Mouse (Mus musculus) gastrocnemius, postnatal 36 days (tissue): Measurements from ENCODE around the gene Ncam2. TPM values are rescaled to one million over a fixed set of nuclear protein-coding genes. Genes with fewer than 3 reads are reported as not detected.
"Not testable (repeated sequence)": the region's sequence is repeated elsewhere in the genome, so short reads cannot be mapped to it uniquely, and the experiment has no call there.

Source experiments
- DNase-seq, 2 experiments: peaks; one replicate each; pipeline ENCODE4 v3.0.0; 2022
- intact Hi-C: fragments of 180-260 bp; cut with DNase I; formaldehyde crosslinking; loops from one replicate; pipeline ENCODE4 v1.15.1; 2025
- total RNA-seq, 2 experiments: library from RNA; stranded (reverse); gene quantifications; 2 replicates each; pipeline ENCODE4 v1.2.3; 2021

Ncam2 gene
- total RNA-seq, 2 experiments from 2014 or later: not detected

DNA sequence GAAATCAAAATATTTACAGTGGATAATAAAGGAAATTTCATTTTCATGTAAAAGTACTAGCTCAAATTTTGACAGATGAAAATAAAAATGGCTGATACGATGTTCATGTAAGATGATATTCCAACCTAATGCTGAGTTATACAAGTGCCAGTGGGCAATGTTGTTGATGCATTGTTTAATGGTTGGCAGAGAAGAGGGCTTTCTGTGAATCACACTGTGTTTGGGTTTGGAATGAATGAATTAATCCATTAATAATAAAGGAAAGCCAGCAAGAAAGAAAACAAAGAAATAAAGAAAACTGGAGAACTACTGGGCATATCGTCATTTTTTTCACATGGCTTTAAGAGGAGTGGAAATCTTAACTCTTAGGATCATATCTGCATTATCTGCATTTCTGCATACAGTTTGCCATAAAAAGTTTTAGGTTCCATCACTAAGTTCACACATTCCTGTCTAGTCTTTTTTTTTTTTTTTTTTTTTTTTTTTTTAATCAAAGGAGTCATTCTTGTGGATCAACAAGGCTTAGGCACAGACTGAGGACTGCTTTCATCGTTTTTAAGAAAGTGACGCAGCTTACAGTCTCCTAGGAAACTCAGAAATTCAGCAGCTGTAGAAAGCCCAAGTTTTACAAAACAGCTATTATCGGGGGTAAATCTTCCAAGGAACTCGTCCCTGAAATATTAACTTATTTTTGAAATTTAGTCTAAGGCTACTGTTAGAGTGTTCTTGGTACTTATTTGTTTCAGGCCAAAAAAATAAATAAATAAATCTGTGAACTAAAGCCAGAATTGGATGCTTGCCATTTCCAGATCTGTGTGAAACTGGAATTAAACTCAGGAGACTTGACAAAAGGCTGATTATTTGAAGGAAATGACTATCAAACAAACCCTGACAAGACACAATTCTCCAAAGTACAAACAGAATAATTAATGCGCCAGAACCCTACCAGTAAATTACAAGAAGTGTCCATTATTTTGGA, 84.7 kb downstream of the Ncam2 start:
- intact Hi-C loops: no loop called here

DNA sequence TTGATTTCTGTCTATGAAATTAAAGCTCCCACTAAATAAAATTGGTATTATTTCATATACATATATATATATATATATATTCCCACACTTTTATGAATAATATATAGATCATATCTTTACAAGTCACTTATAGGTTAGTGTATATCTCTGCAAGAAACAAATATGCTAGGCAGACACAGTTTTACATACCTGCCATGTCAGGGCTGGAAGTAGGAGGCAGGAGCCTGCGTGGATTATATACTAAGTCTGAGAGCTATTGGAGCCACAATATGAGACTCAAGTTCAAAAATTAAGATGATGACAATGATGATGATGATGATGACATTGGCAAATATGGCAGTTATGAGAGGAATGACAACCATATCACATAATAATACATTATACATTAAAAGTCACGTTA, 85.4 kb downstream of the Ncam2 start:
- intact Hi-C loops: no loop called here
- DNase-seq: no peak

More for the DNA sequence above, 84.7 kb downstream of the Ncam2 start:
- no peak for DNase-seq

DNA sequence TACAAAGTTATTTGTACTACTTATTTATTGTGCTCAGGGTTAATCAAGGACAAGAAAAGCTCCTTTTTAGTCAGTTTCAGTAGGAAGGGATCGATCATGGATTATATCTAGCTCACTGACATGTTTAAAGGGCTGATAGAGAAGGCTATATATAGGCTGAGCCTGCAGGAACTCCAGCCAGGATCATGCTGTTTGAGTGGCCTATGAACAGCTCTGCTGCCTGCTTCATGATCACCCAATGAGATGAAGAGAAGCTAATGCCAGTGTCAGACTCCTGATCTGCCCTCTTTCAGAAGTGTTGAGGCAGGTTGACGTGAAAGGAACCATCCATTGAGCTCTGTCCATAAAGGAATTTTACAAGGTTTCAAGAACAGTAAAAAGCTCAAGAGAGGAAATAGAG, 103.3 kb downstream of the Ncam2 start:
- intact Hi-C loops: no loop called here
- no peak for DNase-seq

DNA sequence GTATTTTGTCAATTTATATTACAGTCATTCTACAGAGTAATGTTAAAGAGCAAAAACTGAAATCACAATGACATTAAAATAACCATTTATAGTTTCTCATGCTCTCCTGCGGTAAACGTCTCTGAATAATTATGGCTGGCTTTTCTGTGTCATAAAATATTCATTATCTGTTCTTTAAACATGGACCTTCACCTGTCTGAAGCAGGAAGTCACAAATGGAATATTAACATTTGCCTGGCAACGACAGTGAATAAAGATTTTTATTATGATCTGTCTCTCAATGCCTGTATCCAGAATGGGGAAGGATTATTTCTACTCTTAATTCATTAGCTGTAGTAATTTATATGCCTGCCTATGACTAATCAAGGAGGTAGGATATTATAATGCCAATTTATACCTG, 108.7 kb downstream of the Ncam2 start:
- intact Hi-C loops: no loop called here
- DNase-seq: no peak

GRCm38 (mm10) chr16:81319037-81319436, 118.5 kb downstream of the Ncam2 start:
- no peak for DNase-seq
- intact Hi-C loops: no loop called here

DNA sequence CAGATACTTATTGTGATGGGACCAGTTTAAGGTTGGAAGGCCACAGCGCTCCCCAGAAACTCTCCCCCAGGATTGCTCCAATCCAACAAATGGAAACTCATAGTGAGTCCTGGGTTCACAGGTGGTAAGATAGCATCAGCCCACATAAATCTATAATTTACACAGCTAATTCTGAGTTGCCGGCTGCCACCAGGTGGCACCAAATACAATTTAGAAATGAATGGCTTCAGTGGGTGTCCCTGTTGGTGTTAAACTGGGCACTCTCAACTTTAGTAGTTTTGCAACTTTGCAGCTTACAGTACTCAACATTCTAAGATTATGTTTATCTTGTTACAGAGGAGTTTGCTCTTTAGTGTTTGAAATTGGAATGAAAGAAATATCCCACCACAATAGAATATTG, 130.0 kb downstream of the Ncam2 start:
- DNase-seq: peak in 1 of 2 experiments; percentile 15
- intact Hi-C loops: no loop called here

DNA sequence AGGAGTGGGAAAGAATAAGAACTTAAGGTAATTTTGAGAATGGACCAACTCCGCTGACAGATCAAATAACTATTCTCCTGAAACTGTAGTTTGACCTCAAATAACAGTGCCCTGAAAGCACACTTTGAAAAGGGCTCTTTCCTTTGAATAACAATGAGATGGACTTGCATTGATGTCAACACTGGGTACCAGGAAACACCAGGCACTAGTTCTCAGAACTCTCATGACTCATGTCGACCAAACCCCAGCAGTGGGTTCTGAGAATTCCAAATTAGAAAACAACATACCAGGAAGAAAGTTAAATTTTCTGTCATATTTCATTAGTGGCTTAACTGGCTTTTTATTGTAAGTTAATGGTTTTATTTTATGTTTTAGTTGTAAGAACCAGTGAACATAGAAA, 165.4 kb downstream of the Ncam2 start:
- intact Hi-C loops: no loop called here
- no peak for DNase-seq

GRCm38 (mm10) chr16:81374234-81374633, 173.7 kb downstream of the Ncam2 start:
- intact Hi-C loops: no loop called here
- DNase-seq: no peak

GRCm38 (mm10) chr16:81380434-81380833, 179.9 kb downstream of the Ncam2 start:
- no peak for DNase-seq
- intact Hi-C loops: no loop called here

DNA sequence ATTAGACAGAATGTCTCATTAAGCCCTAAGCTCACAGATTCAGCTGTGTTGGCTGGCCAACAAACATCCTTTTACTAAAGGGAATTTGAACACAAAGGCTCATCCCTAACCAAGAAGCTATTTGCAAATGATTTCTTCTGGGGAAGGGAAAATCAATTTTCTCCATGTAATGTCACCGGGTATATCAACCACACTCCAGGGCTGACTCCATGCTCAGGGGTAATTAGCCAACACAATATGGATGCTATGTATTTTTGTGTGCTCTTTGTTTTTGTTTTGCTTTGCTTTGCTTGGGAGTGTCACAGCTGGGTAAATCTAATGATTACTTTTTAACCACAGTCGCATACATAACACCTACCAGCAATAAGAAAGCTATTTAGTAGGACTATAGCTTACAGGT, 188.1 kb downstream of the Ncam2 start:
- DNase-seq: no peak
- intact Hi-C loops: no loop called here

DNA sequence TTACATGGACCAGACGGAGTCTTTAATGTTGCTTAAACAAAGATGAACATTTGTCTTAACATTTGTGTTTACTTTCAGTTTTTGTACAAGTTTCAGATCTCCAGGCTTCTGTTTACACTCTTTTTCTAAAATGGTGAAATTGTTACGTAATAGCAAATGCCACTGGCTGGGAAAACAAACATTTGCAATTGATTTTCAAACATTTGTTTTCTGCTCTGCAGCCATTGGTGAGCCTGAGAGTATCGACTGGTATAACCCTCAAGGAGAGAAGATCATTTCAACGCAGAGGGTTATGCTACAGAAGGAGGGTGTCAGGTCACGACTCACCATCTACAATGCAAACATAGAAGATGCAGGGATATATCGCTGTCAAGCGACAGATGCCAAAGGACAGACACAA, 234.1 kb downstream of the Ncam2 start:
- no peak for DNase-seq
- intact Hi-C loops: no loop called here

GRCm38 (mm10) chr16:81437091-81437867, 236.8 kb downstream of the Ncam2 start:
- DNase-seq: no peak
- intact Hi-C loops: no loop called here

GRCm38 (mm10) chr16:81437868-81438249, 237.4 kb downstream of the Ncam2 start:
- DNase-seq: no peak
- intact Hi-C loops: no loop called here

DNA sequence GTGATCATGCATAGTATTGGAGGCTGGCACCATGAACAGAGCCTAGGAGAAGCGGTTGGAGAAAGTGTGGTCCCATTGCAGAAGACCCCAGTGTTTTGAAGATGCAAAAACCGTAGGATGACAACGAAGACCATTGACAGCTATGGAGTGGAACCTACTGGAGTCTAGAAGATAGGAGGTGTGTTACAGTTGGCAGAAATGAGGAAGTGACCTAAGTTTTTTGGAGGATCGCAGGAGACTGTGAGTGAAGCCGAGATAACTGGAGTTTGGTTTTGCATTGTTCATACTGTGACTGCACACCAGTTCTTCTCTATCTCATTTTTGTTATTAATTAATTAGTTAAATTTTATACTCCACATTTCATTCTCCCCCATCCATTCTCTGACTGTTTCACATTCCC, 250.4 kb downstream of the Ncam2 start:
- intact Hi-C loops: no loop called here
- DNase-seq: no peak

DNA sequence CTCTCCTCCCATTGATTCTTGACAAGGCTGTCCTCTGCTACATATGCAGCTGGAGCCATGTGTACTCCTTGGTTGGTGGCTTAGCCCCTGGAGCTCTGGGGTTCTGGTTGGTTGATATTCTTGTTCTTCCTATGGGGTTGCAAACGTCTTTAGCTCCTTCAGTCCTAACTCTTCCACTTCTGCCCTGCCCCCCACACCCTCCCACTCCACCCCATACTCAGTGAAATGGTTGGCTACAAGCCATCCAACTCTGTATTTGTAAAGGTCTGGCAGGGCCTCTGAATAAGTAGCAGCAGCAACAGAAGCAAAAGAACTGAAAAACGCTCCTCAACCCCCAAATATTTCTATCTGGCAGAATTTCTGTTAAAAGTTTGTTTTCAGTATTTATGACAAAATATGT, 252.5 kb downstream of the Ncam2 start:
- no peak for DNase-seq
- intact Hi-C loops: no loop called here

GRCm38 (mm10) chr16:81454472-81454871, 254.0 kb downstream of the Ncam2 start:
- intact Hi-C loops: no loop called here
- DNase-seq: no peak

DNA sequence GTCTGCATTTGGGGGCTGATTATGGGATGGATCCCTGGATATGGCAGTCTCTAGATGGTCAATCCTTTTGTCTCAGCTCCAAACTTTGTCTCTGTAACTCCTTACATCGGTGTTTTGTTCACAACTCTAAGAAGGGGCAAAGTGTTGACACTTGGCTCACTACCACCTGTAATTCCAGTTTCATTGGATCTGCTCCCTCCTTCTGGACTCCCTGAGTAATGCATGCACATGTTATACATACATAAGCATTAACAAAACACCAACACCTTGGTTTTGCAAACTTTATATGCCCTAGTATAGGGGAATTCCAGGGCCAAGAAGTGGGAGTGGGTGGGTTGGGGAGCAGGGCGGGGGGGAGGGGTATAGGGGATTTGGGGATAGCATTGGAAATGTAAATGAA, 262.2 kb downstream of the Ncam2 start:
- DNase-seq, intact Hi-C loops: not testable (repeated sequence)

DNA sequence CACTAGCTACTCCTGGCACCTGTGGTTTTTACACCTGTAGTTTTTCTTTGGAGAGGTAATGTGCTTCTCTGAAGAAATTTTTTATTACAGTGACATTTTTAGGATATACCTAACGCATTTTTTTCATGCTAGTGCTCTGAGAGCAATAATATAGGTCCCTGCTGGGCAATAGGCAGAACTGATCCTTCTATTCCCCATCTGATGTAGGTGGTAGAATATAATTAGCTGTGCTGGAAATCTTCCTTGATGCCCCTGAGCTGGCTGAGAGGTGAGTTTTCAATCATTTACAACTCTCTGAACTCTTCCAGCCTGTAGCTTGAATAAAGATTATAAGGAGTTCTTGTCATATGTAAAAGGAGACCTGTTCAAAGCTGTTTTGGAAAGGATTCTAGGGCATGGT, 272.4 kb downstream of the Ncam2 start:
- intact Hi-C loops: no loop called here
- no peak for DNase-seq

GRCm38 (mm10) chr16:81481058-81481457, 280.6 kb downstream of the Ncam2 start:
- DNase-seq: no peak
- intact Hi-C loops: no loop called here

DNA sequence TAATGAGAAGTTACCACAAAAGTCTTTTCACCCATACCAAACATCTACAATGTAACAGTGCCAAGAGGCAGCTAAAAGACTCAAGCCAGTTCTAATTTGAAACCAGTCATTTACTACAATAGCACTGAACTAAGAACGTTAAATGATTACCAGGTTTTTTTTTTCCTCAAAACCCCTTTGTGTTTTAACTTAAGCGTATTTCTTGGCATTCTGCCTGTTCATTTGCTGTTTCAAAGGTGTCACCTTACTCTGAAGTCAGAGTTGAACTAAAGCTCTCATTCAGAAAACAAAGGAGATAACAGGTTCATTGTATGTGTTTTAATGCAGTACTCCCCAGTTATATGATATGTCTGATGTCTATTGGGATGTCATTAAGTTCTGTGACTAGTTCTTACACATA, 295.6 kb downstream of the Ncam2 start:
- no peak for DNase-seq
- intact Hi-C loops: no loop called here

DNA sequence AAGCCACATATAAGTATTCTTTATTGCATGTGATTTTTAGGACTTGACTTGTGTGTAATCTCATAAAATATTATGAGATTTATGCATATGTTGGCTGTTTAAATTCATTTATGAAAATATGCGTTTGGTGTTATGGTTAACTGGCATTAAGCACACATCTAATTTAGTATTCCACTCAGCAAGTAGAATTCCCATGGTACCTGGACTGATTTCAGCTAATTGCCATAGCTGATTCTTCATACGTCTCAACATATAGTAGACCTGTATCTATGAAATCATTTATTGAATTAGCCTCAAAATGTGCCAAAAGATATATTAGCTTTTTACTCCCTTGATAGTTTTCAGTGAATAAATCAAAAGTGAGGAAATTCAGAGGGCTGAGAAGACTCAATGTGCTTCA, 302.1 kb downstream of the Ncam2 start:
- intact Hi-C loops: no loop called here

DNA sequence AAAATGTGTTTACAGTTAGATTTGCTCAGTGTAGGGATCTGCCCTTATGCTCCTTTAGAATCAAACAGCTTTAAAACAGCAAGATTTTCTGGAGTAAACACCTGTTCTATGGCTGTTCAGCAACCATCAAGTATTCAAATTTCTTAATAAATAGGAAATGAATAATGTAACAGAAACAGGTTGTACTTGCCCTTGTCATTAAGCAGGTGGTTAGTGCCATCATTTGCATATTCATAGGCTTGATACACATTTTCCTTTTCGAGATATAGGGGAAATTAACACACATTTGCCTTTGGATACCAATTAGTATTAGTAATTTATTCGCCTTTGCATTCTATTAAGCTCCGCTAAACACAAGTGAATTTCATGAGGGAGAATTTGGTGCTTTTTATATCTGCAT, 335.7 kb downstream of the Ncam2 start:
- no peak for DNase-seq
- intact Hi-C loops: no loop called here

More for the DNA sequence above, 302.1 kb downstream of the Ncam2 start:
- no peak for DNase-seq
